Mouse (Mus musculus) E14TG2a.4 (cell line): ENCODE results near the gene Grb10.

Experiments used
- CTCF ChIP-seq: conservative IDR thresholded peaks from 2 replicates; pipeline ENCODE4 v1.5.1; 2014; ENCODE audit warnings: low read length
- NANOG ChIP-seq: IDR thresholded peaks from 2 replicates; pipeline ENCODE4 v1.6.1; 2014; ENCODE audit warnings: borderline replicate concordance, low read length, mixed read lengths

- TF ChIP-seq CTCF: no peak
- TF ChIP-seq NANOG: no peak
Observed at GRCm38 (mm10) chr11:11954606-11955005, 83.9 kb downstream of the Grb10 start.
